Mouse (Mus musculus) ES-E14 (cell line): ENCODE results near the gene Zc2hc1c.

Experiments
- CHD2 ChIP-seq: IDR thresholded peaks from 2 replicates; pipeline ENCODE4 v1.6.1; 2014; ENCODE audit warnings: mild to moderate bottlenecking, low read depth, low read length, inconsistent platforms
- HCFC1 ChIP-seq: IDR thresholded peaks from 2 replicates; pipeline ENCODE4 v1.6.1; 2012; ENCODE audit warnings: low read length, inconsistent platforms, borderline replicate concordance; ENCODE audit not compliant: insufficient read depth
- MAFK ChIP-seq: IDR thresholded peaks from 2 replicates; pipeline ENCODE4 v1.6.1; 2014; ENCODE audit warnings: mild to moderate bottlenecking, low read depth, low read length, inconsistent platforms; ENCODE audit not compliant: insufficient read depth
- ZC3H11A ChIP-seq: IDR thresholded peaks from 2 replicates; pipeline ENCODE4 v1.6.1; 2012; ENCODE audit warnings: low read depth, mild to moderate bottlenecking, inconsistent platforms, low read length, borderline replicate concordance

GRCm38 (mm10) chr12:85257008-85257639 is 31.3 kb upstream of the Zc2hc1c start:
- no peak for TF ChIP-seq HCFC1
- TF ChIP-seq CHD2 = no peak
- TF ChIP-seq MAFK = no peak
- no peak for TF ChIP-seq ZC3H11A
